Mouse (Mus musculus): ENCODE measurements at regions not wholly inside any gene's neighbourhood (a gene's known extent, or its start where the extent isn't known, plus 50 kb on each side); places are given as distances from the start of the nearest gene placed in this dataset.

DNA sequence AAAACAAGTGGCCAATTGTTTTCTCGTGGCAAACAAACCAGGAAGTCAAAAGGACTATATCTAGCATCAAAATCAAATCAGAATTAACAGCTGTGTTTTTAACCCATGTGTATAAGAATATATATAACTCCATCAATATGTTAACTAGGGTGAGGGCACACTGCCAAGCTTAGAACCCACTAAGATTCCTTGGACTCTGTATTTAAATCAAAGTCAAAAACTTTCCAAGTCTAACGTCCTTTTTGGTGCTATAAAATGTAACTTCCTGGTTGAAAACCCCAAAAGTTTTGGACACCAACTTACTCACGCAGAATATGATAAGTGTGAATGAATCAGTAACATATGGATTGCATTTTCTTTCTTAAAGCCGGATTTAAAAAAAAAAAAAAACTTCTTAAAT, 647.9 kb upstream of the Cited2 start:
- H3K4me3 ChIP-seq (replicated peaks), result no peak overlapping the region
- peaks cover 30% of the 10 kb centered on the region; the same call in 1 of the 2 replicates for H3K4me1 ChIP-seq
- H3K36me3 ChIP-seq (replicated peaks; ENCODE audit: low read length), result no peaks in the 10 kb centered on the region
- H3K9me3 ChIP-seq, result no peaks in the 10 kb centered on the region
- no peak for TF ChIP-seq FLI1 (IDR thresholded peaks at IDR 0.05; ENCODE audit: low read length)
- TF ChIP-seq GATA1 (IDR thresholded peaks at IDR 0.05; ENCODE audit: borderline replicate concordance, low read length), result no peak
- no peaks in the 10 kb centered on the region for H3K27me3 ChIP-seq (replicated peaks)

DNA sequence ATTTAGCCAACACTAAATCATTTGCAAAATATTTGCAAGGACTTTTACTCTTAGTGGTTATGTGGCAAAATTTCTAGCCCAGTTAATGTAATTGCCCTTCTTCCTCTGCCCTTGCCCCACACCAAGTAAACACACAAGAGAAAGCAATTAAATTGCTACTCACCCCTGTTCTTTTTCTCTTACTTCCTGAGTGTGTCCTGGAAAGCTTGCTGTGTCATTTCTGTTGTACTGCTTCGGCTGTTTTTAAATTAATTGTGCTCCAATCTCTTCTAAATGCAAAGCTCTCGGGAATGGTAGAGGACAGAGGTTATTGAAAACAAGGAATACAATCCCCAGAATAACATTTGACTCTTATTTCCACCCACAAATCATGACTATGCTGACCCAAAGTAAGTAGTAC, 647.4 kb upstream of the Cited2 start:
- H3K9me3 ChIP-seq, result no peaks in the 10 kb centered on the region
- no peak for TF ChIP-seq FLI1 (IDR thresholded peaks at IDR 0.05; ENCODE audit: low read length)
- TF ChIP-seq GATA1 (IDR thresholded peaks at IDR 0.05; ENCODE audit: borderline replicate concordance, low read length), result no peak
- H3K4me1 ChIP-seq, result peaks cover 32% of the 10 kb centered on the region
- H3K4me3 ChIP-seq (replicated peaks), result no peak overlapping the region
- no peaks in the 10 kb centered on the region for H3K36me3 ChIP-seq (replicated peaks; ENCODE audit: low read length)
- H3K27me3 ChIP-seq (replicated peaks), result no peaks in the 10 kb centered on the region

- H3K36me3 ChIP-seq (replicated peaks; ENCODE audit: low read length), result no peaks in the 10 kb centered on the region
- H3K4me3 ChIP-seq (replicated peaks), result no peak overlapping the region
- H3K9me3 ChIP-seq, result no peaks in the 10 kb centered on the region
- no peak for TF ChIP-seq FLI1 (IDR thresholded peaks at IDR 0.05; ENCODE audit: low read length)
- no peak for TF ChIP-seq GATA1 (IDR thresholded peaks at IDR 0.05; ENCODE audit: borderline replicate concordance, low read length)
- no peaks in the 10 kb centered on the region for H3K27me3 ChIP-seq (replicated peaks)
- H3K4me1 ChIP-seq, result peaks cover 38% of the 10 kb centered on the region
Measured at GRCm38 (mm10) chr10:17076186-17076585, 646.8 kb upstream of the Cited2 start.

DNA sequence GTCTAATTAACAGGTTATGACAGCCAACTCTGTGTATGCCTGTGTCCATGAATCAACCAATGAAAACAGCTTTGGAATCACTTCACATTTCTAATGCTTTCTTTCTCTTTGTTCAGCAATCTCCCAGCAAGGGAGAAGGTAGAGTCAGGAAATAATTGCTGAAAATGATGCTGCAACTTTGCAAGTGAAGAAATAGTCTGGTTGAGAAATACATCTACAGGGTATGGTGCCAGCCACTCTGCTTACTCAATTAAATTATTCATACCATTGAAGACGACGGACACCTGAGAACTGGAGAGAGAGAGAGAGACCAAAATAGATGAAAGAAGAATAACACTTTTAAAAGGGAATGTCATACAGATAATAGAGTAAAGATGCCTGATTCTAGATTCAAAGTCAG, 645.4 kb upstream of the Cited2 start:
- no peak for TF ChIP-seq FLI1 (IDR thresholded peaks at IDR 0.05; ENCODE audit: low read length)
- TF ChIP-seq GATA1 (IDR thresholded peaks at IDR 0.05; ENCODE audit: borderline replicate concordance, low read length), result no peak
- Histone ChIP-seq H3K4me3 (replicated peaks) (no peak overlapping the region), H3K4me1 (peaks cover 45% of the 10 kb centered on the region), H3K9me3 (no peaks in the 10 kb centered on the region), H3K27me3 (replicated peaks) (no peaks in the 10 kb centered on the region), H3K36me3 (replicated peaks; ENCODE audit: low read length) (no peaks in the 10 kb centered on the region)

- no peaks in the 10 kb centered on the region for H3K27me3 ChIP-seq (replicated peaks)
- H3K9me3 ChIP-seq, result no peaks in the 10 kb centered on the region
- TF ChIP-seq GATA1 (IDR thresholded peaks at IDR 0.05; ENCODE audit: borderline replicate concordance, low read length), result no peak
- TF ChIP-seq FLI1 (IDR thresholded peaks at IDR 0.05; ENCODE audit: low read length), result no peak
- no peaks in the 10 kb centered on the region for H3K36me3 ChIP-seq (replicated peaks; ENCODE audit: low read length)
- peaks cover 31% of the 10 kb centered on the region for H3K4me1 ChIP-seq
- no peak overlapping the region for H3K4me3 ChIP-seq (replicated peaks)
Measured at GRCm38 (mm10) chr10:17080818-17081217, 642.2 kb upstream of the Cited2 start.

DNA sequence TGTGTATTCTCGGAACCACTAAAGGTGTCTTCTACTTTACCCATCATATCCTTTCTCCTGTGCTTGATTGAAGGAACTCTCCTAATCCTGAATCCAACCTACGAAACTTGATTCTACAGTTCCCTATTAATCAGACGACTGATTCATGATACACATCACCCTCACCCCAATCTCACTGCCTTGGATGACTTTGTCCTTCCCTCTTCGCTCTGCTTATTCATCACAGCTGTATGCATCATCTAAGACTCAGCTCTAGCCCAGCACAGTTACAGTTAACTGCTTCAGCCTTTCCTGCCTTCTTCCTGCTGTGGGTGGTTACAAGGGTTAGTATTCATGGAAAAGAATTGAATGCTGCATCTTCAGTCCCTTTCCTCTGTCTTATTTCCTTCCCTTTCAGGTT, 640.1 kb upstream of the Cited2 start:
- Histone ChIP-seq H3K4me1 (peaks cover 22% of the 10 kb centered on the region), H3K36me3 (replicated peaks; ENCODE audit: low read length) (no peaks in the 10 kb centered on the region), H3K27me3 (replicated peaks) (no peaks in the 10 kb centered on the region), H3K4me3 (replicated peaks) (no peak overlapping the region), H3K9me3 (no peaks in the 10 kb centered on the region)
- no peak for TF ChIP-seq GATA1 (IDR thresholded peaks at IDR 0.05; ENCODE audit: borderline replicate concordance, low read length)
- no peak for TF ChIP-seq FLI1 (IDR thresholded peaks at IDR 0.05; ENCODE audit: low read length)

DNA sequence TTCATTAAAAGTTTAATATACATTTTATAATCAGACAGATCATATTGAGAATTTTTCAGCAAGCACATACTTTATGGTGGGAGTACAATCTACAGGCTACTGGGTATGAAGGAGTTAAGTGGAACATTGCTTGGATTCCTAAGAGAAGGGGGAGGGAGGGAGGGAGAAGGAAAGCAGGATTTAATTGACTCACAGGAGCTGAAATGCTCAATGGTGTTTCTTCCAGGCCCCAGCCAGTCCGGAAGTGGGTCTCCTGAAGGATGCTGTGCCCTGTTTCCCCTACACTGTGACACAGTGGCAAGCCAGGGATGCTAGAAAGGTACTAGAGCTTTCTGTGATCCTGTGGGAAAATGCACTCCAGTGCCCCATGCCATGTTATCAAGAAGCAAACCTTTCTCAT, 621.0 kb upstream of the Cited2 start:
- no peaks in the 10 kb centered on the region for H3K36me3 ChIP-seq (replicated peaks; ENCODE audit: low read length)
- TF ChIP-seq FLI1 (IDR thresholded peaks at IDR 0.05; ENCODE audit: low read length) (no peak), GATA1 (IDR thresholded peaks at IDR 0.05; ENCODE audit: borderline replicate concordance, low read length) (no peak)
- peaks cover 7% of the 10 kb centered on the region; the same call in 1 of the 2 replicates for H3K4me1 ChIP-seq
- H3K27me3 ChIP-seq (replicated peaks), result no peaks in the 10 kb centered on the region
- no peak overlapping the region for H3K4me3 ChIP-seq (replicated peaks)
- no peaks in the 10 kb centered on the region for H3K9me3 ChIP-seq

DNA sequence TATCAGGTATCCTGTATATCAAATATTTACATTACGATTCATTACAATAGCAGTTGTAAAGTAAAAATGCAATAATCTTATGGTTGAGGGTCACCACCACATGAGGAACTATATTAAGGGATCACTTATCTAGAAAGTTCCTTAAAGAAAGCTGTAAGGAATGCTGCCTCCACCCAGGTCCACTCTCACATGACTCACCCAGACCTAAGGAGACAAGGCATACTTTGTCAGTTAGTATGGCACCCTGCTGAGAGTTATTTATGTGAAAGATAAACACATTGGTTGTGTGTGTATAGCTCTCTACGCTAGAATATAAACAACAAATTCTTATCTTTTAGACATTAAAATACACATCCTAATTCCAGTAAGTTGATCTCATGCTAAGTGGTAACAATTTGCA, 619.6 kb upstream of the Cited2 start:
- no peaks in the 10 kb centered on the region for H3K27me3 ChIP-seq (replicated peaks)
- TF ChIP-seq FLI1 (IDR thresholded peaks at IDR 0.05; ENCODE audit: low read length) (no peak), GATA1 (IDR thresholded peaks at IDR 0.05; ENCODE audit: borderline replicate concordance, low read length) (no peak)
- peaks cover 7% of the 10 kb centered on the region; the same call in 1 of the 2 replicates for H3K4me1 ChIP-seq
- no peaks in the 10 kb centered on the region for H3K9me3 ChIP-seq
- no peak overlapping the region for H3K4me3 ChIP-seq (replicated peaks)
- H3K36me3 ChIP-seq (replicated peaks; ENCODE audit: low read length), result no peaks in the 10 kb centered on the region

DNA sequence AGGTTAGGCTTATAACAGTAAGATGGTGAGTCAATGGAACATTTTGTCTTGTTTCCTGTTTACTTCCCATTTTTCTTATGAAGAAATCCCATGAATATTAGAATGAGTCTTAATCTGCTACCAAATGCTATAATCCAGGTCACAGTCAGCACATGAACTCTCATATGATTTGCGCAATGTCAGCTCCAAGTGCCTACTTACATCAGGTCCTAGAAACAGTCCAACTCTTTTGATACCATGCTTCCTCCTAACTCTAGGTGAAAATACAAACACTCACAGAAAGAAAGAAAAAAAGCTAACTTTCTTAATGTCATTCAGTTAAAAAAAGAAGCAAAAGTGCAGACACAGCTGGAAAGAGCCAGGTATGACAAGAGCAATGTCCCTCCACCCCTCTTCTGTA, 616.2 kb upstream of the Cited2 start:
- Histone ChIP-seq H3K36me3 (replicated peaks; ENCODE audit: low read length) (no peaks in the 10 kb centered on the region), H3K4me3 (replicated peaks) (no peak overlapping the region), H3K4me1 (peaks cover 3% of the 10 kb centered on the region), H3K27me3 (replicated peaks) (no peaks in the 10 kb centered on the region), H3K9me3 (no peaks in the 10 kb centered on the region)
- TF ChIP-seq GATA1 (IDR thresholded peaks at IDR 0.05; ENCODE audit: borderline replicate concordance, low read length) (no peak), FLI1 (IDR thresholded peaks at IDR 0.05; ENCODE audit: low read length) (no peak)

DNA sequence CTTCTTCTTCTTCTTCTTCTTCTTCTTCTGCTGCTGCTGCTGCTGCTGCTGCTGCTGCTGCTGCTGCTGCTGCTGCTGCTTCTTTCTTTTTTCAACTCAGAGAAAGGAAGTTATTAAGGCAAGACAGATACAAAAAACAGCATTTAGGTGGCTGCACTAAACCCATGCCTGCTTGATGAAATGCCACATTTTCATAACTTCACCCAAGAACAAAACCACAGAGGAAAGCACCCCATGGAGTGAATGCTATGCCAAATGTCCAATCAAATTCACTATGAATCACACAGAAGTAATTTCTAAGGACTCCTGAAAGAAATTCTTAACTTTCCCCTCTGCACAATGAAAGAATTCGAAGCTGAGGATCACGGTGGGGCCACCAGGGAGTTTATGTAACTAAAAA, 611.9 kb upstream of the Cited2 start:
- Histone ChIP-seq H3K4me3 (replicated peaks) (no peak overlapping the region), H3K4me1 (peaks cover 3% of the 10 kb centered on the region), H3K9me3 (no peaks in the 10 kb centered on the region), H3K27me3 (replicated peaks) (no peaks in the 10 kb centered on the region), H3K36me3 (replicated peaks; ENCODE audit: low read length) (no peaks in the 10 kb centered on the region)
- TF ChIP-seq GATA1 (IDR thresholded peaks at IDR 0.05; ENCODE audit: borderline replicate concordance, low read length), result no peak
- no peak for TF ChIP-seq FLI1 (IDR thresholded peaks at IDR 0.05; ENCODE audit: low read length)

DNA sequence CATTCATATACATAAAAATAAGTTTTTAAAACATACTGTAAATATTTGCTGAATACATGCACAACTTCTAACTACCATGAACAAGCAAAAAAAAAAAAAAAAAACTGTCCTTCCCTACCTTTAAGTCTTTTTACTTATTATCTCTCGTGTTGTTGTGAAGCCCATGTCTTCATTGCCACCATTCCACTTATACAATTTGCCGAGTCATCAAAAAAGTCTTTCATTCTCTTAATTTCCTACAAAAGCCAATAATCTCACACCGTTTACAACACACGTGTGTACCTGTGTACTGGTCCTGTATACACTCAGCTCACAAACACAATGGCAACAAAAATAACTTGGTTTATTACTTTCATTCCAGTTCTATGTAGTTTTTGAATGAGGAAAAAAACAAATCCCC, 608.2 kb upstream of the Cited2 start:
- Histone ChIP-seq H3K4me3 (replicated peaks) (no peak overlapping the region), H3K9me3 (peaks cover 3% of the 10 kb centered on the region; the same call in 1 of the 2 replicates), H3K4me1 (peaks cover 3% of the 10 kb centered on the region), H3K36me3 (replicated peaks; ENCODE audit: low read length) (peaks cover 2% of the 10 kb centered on the region), H3K27me3 (replicated peaks) (no peaks in the 10 kb centered on the region)
- TF ChIP-seq FLI1 (IDR thresholded peaks at IDR 0.05; ENCODE audit: low read length) (no peak), GATA1 (IDR thresholded peaks at IDR 0.05; ENCODE audit: borderline replicate concordance, low read length) (no peak)

All from megakaryocyte, embryonic 14.5 days (primary cell).